Mouse (Mus musculus) lung, embryonic 15.5 days (tissue): ENCODE measurements around the gene Mfap3. TPM values are rescaled to one million over a fixed set of nuclear protein-coding genes. Genes with fewer than 3 reads are reported as not detected.

ENCODE experiments used
- ATAC-seq: fragments of 200-750 bp; cut with Nextera tagmentation; 2 replicates; pipeline ENCODE4 v1.8.0; 2017; ENCODE audit warnings: moderate number of reproducible peaks, borderline replicate concordance; ENCODE audit not compliant: low FRiP score, low TSS enrichment; ENCODE audit errors: extremely low read depth
- H3K27ac ChIP-seq: fragments of 300-500 bp; sonication (generic); 2 replicates; pipeline ENCODE4 v1.5.1; 2015; ENCODE audit warnings: moderate library complexity, mild to moderate bottlenecking, inconsistent platforms
- H3K27me3 ChIP-seq: fragments of 300-500 bp; sonication (generic); 2 replicates; pipeline ENCODE4 v1.6.1; 2015; ENCODE audit warnings: inconsistent platforms
- H3K36me3 ChIP-seq: fragments of 300-500 bp; sonication (generic); 2 replicates; pipeline ENCODE4 v1.6.1; 2015; ENCODE audit warnings: inconsistent platforms
- H3K4me1 ChIP-seq: fragments of 300-500 bp; sonication (generic); 2 replicates; pipeline ENCODE4 v1.6.1; 2015; ENCODE audit warnings: inconsistent platforms
- H3K4me2 ChIP-seq: fragments of 300-500 bp; sonication (generic); 2 replicates; pipeline ENCODE4 v1.6.1; 2015; ENCODE audit warnings: inconsistent platforms, mild to moderate bottlenecking, moderate library complexity
- H3K4me3 ChIP-seq: fragments of 300-500 bp; sonication (generic); 2 replicates; pipeline ENCODE4 v1.5.1; 2015; ENCODE audit warnings: mild to moderate bottlenecking, inconsistent platforms
- H3K9ac ChIP-seq: fragments of 300-500 bp; sonication (generic); 2 replicates; pipeline ENCODE4 v1.6.1; 2015; ENCODE audit warnings: inconsistent platforms
- H3K9me3 ChIP-seq: fragments of 300-500 bp; sonication (generic); 2 replicates; pipeline ENCODE4 v1.6.1; 2016; ENCODE audit warnings: inconsistent platforms
- WGBS: fragments of 180-500 bp; shearing (Covaris S2); methylation state at CpG from one replicate; pipeline ENCODE4 v1.1.7; 2015; 5-methylcytosine and 5-hydroxymethylcytosine counted together
- polyA plus RNA-seq: library from polyadenylated mRNA; unstranded; fragments of >200 nt; fragmentation: Nextera tagmentation; extraction: Ambion mirVana; gene quantifications from 2 replicates; pipeline ENCODE4 v1.2.1, GENCODE M21; 2015

Mfap3 gene
- polyA plus RNA-seq, 1 experiment from 2014 or later, result 45.7 TPM

DNA sequence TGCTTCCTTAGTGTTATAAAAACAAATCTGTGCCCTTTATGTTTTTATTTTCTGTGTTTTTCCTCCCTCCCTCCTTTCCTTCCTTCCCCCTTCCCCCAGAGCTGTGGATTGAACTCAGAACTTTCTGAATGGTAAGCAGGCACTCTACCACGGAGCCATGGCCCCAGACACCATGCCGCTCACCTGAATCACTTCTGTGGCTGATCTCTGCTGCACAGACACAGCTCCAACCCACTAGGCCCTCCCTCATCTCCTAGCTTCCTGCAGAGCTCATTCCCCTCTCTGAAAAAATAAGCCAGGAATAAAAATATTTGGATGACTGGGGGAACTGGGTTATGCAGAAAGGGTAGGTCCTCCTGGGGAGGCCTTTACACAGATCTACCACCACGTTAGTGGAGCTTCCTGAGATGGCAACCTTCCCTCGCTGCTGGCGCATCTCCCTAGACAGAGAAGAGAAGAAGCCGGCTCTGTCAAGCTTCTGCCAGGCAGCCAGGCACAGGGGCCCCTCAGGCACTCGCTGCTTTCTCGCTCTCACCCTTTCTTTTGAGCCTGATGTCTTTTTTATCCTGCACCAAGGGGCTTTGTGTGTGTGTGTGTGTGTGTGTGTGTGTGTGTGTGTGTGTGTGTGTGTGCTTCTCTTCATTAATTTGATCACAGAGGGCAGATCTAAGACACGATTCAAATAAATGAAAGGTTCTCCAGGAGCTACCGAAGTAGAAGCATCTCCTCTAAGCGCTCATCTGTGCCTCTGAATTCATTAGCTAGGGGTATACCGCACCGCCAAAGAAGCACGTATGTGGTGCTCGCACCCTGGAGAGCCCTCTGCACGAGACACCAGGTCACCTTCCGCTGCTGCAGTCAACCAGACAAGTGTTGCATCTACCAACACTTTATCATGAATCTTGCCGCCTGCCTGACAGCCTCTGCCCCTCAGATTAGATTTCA, 47.9 kb downstream of the Mfap3 start:
- H3K36me3 ChIP-seq, result no peaks in the 10 kb centered on the region
- no peak overlapping the region for H3K4me3 ChIP-seq
- 0 out of 2 replicates have a peak, but pooled peaks cover 5% of the 10 kb centered on the region for H3K9me3 ChIP-seq
- no peak overlapping the region for H3K4me2 ChIP-seq
- no peaks in the 10 kb centered on the region for H3K4me1 ChIP-seq
- WGBS, result 39% methylated on average over 18 of the region's 18 CpGs
- no peak for ATAC-seq
- H3K27ac ChIP-seq, result no peak overlapping the region
- H3K27me3 ChIP-seq, result peaks cover 54% of the 10 kb centered on the region
- no peak overlapping the region for H3K9ac ChIP-seq

DNA sequence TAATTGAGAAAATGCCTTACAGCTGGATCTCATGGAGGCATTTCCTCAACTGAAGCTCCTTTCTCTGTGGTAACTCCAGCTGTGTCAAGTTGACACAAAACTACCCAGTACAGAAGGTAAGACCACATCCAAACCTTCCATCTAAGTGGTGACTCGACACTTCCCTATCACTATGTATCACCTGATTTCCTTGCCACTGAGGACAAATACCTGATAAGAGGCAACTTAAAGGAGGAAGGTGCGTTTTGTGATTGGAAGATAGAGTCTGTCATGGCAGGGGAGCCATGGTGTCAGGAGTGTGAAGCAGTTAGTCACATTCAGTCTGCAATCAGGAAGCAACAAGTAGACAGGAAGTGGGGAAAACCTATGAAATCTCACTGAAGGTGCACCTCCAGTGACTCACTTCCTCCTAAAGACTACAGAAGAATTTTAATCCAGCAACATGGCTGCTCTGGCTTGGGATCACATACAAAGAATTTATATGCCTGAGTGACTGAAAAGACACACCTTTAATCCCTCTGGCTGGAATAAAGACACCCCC, 50.6 kb downstream of the Mfap3 start:
- peaks cover 71% of the 10 kb centered on the region for H3K27me3 ChIP-seq
- no peak overlapping the region for H3K4me3 ChIP-seq
- H3K9me3 ChIP-seq, result 0 out of 2 replicates have a peak, but pooled peaks cover 5% of the 10 kb centered on the region
- no peak overlapping the region for H3K9ac ChIP-seq
- 73% methylated on average over 2 of the region's 2 CpGs for WGBS
- ATAC-seq, result no peak
- H3K4me2 ChIP-seq, result no peak overlapping the region
- H3K36me3 ChIP-seq, result no peaks in the 10 kb centered on the region
- H3K27ac ChIP-seq, result no peak overlapping the region
- 0 out of 2 replicates have a peak, but pooled peaks cover 3% of the 10 kb centered on the region for H3K4me1 ChIP-seq

DNA sequence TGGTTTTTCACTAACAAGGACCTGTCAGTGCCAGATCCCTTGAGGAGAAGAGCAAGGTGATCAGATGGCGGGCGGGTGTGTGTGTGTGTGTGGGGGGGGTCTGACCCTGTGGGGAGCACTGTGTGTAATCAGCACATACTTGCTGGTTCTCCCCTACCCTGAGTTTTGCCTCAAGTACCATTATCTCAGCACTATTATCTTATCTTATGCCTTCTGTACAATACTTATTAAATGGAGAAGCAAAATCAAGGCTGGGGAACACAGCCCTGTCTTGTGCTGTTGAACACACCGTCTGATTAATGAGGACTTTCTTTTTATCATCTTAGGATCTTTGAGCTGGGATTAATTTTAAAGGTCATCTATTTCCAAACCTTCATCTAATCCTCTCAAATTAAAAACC, 52.6 kb downstream of the Mfap3 start:
- WGBS, result 85% methylated on average over 3 of the region's 3 CpGs
- peaks cover 80% of the 10 kb centered on the region for H3K27me3 ChIP-seq
- no peak overlapping the region for H3K27ac ChIP-seq
- H3K36me3 ChIP-seq, result no peaks in the 10 kb centered on the region
- H3K9ac ChIP-seq, result no peak overlapping the region
- no peak overlapping the region for H3K4me2 ChIP-seq
- no peak overlapping the region for H3K4me3 ChIP-seq
- no peak for ATAC-seq
- 0 out of 2 replicates have a peak, but pooled peaks cover 5% of the 10 kb centered on the region for H3K9me3 ChIP-seq
- H3K4me1 ChIP-seq, result 0 out of 2 replicates have a peak, but pooled peaks cover 6% of the 10 kb centered on the region

DNA sequence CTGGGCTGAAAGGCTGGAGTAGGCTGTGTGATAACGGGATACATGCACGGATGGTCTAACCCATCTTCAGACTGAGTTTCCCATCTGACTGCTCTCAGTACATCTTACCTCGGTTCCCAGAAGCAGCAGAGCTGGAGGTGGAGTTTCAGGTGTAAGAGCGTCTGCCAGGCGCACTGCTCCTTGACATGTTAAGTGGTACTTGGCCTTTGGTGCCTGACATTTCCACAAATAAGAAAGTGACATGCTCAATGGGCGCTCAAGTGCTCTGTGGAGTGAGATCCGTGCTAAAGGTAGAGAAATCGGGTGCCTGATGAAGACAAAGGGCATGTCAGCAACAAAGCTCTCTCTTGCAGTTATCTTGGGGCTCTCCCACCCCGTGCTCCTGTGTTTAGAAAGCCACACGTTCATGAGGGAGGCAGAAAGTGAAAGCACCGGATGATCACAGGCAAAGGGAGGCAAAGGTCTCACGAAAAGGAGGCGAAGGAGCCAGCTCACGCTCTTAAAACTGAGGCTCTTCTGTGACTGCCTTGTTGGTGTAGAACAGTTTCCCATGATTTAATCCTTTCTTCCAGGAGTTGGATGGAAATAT, 55.3 kb downstream of the Mfap3 start:
- H3K4me3 ChIP-seq, result no peak overlapping the region
- ATAC-seq, result no peak

DNA sequence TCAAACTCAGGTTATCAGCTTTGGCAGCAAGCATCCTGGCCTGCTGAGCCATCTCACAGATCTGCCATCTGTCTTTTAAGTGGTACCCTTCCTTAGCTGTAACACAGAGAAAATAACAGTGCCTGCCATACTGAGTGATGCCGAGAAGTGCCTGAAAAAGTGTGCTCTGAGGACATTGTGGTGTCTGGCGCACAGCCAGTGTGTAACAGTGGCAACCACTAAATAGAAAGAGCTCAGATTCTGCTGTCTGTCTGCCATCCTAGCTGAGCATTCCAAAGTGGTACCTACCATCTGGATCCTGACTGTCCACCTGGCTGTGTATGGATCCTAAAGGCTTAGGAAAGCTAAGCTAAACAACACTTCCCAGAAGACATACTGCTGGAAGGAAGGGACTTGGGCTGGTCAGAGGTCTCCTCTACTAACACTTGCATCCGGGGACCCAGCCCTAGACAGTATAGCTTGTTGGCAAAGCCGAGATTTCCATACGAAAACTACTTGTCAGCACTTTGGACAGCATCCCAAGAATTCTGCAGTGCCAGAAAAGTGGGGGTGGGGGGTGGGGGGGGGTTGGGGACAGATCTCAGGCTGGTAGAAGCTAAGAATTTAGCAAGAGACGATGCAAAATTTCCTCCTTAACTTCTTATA, 58.5 kb downstream of the Mfap3 start:
- Histone ChIP-seq H3K27ac (no peak overlapping the region), H3K36me3 (no peaks in the 10 kb centered on the region), H3K9me3 (no peaks in the 10 kb centered on the region), H3K4me1 (peaks cover 10% of the 10 kb centered on the region; the same call in 1 of the 2 replicates), H3K9ac (no peak overlapping the region), H3K4me2 (no peak overlapping the region), H3K4me3 (no peak overlapping the region), H3K27me3 (peaks cover 43% of the 10 kb centered on the region)
- peak; percentile 52; the same call in 1 of the 2 replicates for ATAC-seq
- 52% methylated on average over 6 of the region's 6 CpGs for WGBS

More for the DNA sequence above, 55.3 kb downstream of the Mfap3 start:
- Histone ChIP-seq H3K4me1 (peaks cover 10% of the 10 kb centered on the region; the same call in 1 of the 2 replicates), H3K9me3 (0 out of 2 replicates have a peak, but pooled peaks cover 5% of the 10 kb centered on the region), H3K27ac (no peak overlapping the region), H3K9ac (no peak overlapping the region), H3K27me3 (peaks cover 69% of the 10 kb centered on the region), H3K4me2 (peak overlapping the region; percentile 24; the same call in 1 of the 2 replicates), H3K36me3 (no peaks in the 10 kb centered on the region)
- WGBS, result 32% methylated on average over 14 of the region's 14 CpGs

DNA sequence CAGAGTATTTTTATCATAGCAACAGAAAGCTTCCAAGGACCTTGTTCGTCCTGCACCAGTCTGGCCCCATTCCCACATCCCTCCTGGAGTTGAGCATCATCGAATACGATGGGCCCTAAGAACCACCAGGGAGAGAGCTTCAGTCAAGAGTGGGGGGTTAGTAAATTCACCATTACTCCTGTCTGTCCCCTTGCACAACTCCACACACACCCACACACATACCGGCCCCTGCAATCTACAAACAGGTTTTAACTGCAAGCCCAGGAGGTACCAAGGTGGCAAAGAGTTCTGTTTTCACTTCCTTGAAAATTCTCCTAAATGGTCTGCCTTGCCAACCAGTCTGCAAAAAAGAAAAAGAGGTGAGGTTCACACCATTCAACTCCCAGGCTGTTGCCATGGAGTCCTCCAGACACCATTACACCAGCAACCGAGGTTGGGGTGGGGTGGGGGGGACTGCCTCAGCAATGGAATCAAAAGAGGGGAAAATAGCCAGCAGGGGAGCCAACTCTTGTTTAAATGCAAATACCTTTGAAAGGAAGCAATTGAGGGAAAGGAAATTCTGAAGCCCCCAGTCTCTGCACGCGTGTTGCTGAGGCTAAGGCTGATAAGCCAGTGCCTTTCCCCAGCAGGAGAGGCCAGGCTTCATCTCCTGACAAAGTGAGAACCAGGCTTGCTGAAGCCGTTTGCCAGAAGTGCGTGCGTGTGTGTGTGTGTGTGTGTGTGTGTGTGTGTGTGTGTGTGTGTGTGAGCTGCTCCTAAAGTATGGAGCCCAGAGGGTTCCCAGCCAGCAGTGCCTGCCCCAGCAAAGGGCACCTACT, 64.6 kb downstream of the Mfap3 start:
- WGBS, result 26% methylated on average over 10 of the region's 10 CpGs
- Histone ChIP-seq H3K4me3 (no peak overlapping the region), H3K9me3 (no peaks in the 10 kb centered on the region), H3K36me3 (no peaks in the 10 kb centered on the region), H3K4me1 (0 out of 2 replicates have a peak, but pooled peaks cover 3% of the 10 kb centered on the region), H3K27ac (no peak overlapping the region), H3K27me3 (peaks cover 31% of the 10 kb centered on the region), H3K4me2 (no peak overlapping the region), H3K9ac (no peak overlapping the region)
- no peak for ATAC-seq

Other genes starting within 250 kb of the Mfap3 start
- 78.7 and 81.8 TPM in 2 replicates for gene Fam114a2, start within 50 bp of the Mfap3 start, polyA plus RNA-seq
- gene Galnt10, start 126.8 kb downstream of the Mfap3 start, polyA plus RNA-seq, result 15.1 and 15.3 TPM in 2 replicates